Mouse (Mus musculus): ENCODE measurements at regions not wholly inside any gene's neighbourhood (a gene's known extent, or its start where the extent isn't known, plus 50 kb on each side); places are given as distances from the start of the nearest gene placed in this dataset.
"Not testable (repeated sequence)": the region's sequence is repeated elsewhere in the genome, so short reads cannot be mapped to it uniquely, and the experiment has no call there.

GRCm38 (mm10) chr3:22007736-22008135, 68.7 kb upstream of the Tbl1xr1 start:
- Histone ChIP-seq H3K9ac (ENCODE audit: low read depth, low read length) (no peak overlapping the region), H3K9me3 (replicated peaks; ENCODE audit: control insufficient read depth, low read length) (no peaks in the 10 kb centered on the region), H3K4me2 (ENCODE audit: low read depth, low read length) (no peak overlapping the region), H3K4me3 (ENCODE audit: low read depth, low read length) (no peak overlapping the region), H3K36me3 (ENCODE audit: control insufficient read depth, insufficient read depth) (no peaks in the 10 kb centered on the region), H3K27ac (ENCODE audit: low read length) (no peak overlapping the region), H3K4me1 (ENCODE audit: control insufficient read depth, low read depth, low read length) (no peaks in the 10 kb centered on the region; the same call in 1 of the 2 replicates), H3K27me3 (ENCODE audit: control insufficient read depth, insufficient read depth, low read depth, low read length) (no peaks in the 10 kb centered on the region)
- 68% methylated on average over 5 of the region's 5 CpGs for WGBS (ENCODE audit: insufficient replicate concordance)
- no peak for ATAC-seq (ENCODE audit: low read depth)

DNA sequence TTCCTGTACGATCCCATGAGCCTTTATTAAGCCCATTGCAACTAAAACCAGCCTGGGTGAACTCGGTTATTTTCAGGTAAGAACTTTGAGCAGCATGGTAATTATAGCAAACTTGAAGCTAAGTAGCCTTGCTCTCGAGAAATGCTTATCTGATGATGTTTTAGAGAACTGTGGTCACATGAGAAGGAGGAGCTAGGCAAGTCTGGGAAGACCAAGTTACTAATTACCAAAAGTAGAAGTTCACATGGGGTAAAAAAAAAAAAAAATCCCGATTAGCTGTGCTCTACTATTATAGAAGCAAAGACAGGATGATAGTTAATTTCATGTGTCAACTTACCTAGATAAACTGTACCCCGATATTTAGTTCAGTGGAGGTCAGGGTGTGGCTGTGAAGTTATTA, 68.0 kb upstream of the Tbl1xr1 start:
- Histone ChIP-seq H3K9ac (ENCODE audit: low read depth, low read length) (no peak overlapping the region), H3K27me3 (ENCODE audit: control insufficient read depth, insufficient read depth, low read depth, low read length) (no peaks in the 10 kb centered on the region), H3K4me2 (ENCODE audit: low read depth, low read length) (no peak overlapping the region), H3K9me3 (replicated peaks; ENCODE audit: control insufficient read depth, low read length) (no peaks in the 10 kb centered on the region), H3K4me3 (ENCODE audit: low read depth, low read length) (no peak overlapping the region), H3K36me3 (ENCODE audit: control insufficient read depth, insufficient read depth) (no peaks in the 10 kb centered on the region), H3K27ac (ENCODE audit: low read length) (no peak overlapping the region), H3K4me1 (ENCODE audit: control insufficient read depth, low read depth, low read length) (no peaks in the 10 kb centered on the region; the same call in 1 of the 2 replicates)
- no peak for ATAC-seq (ENCODE audit: low read depth)
- WGBS (ENCODE audit: insufficient replicate concordance), result 48% methylated on average over 5 of the region's 5 CpGs

DNA sequence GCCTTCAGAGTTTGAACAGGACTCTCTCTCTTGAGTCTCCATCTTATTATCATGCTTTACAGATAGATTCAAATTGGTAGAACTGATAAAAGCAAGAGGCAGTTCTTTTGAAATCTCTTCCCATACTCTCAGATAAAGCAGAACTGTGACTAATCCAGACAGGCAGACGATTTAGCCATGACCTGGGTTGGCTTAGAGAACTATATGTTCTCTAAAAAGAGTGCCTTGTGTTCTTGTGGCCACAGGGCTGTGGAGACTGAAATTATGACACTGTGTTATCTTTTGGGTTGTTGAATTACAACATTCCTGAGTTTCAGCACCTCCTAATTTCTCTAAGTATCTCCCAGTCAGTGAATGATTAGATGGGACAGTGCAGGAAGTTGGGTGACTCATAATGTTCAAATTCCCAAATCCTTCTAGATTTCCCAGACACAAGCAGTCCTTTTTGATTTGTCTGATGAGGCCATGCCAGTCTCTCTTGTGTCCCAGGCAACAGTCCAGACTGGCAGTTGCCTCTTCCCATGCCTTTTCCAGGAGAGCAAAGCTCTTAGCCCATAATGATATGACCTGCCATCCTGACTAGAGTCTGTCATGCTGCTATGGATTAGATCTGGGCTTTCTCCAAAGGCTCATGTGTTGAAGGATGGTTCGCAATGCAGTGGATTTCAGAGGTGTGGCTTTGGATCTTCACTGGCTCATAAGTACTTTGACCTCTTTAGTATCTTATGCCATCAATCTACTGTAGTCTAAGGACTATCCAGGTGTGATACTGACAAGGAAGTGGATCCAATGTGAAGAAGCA, 66.4 kb upstream of the Tbl1xr1 start:
- no peak overlapping the region for H3K4me2 ChIP-seq (ENCODE audit: low read depth, low read length)
- no peak overlapping the region for H3K9ac ChIP-seq (ENCODE audit: low read depth, low read length)
- H3K9me3 ChIP-seq (replicated peaks; ENCODE audit: control insufficient read depth, low read length), result no peaks in the 10 kb centered on the region
- no peaks in the 10 kb centered on the region; the same call in 1 of the 2 replicates for H3K4me1 ChIP-seq (ENCODE audit: control insufficient read depth, low read depth, low read length)
- ATAC-seq (ENCODE audit: low read depth), result no peak
- no peaks in the 10 kb centered on the region for H3K36me3 ChIP-seq (ENCODE audit: control insufficient read depth, insufficient read depth)
- H3K27ac ChIP-seq (ENCODE audit: low read length), result no peak overlapping the region
- no peaks in the 10 kb centered on the region for H3K27me3 ChIP-seq (ENCODE audit: control insufficient read depth, insufficient read depth, low read depth, low read length)
- 40% methylated on average over 2 of the region's 2 CpGs for WGBS (ENCODE audit: insufficient replicate concordance)
- no peak overlapping the region for H3K4me3 ChIP-seq (ENCODE audit: low read depth, low read length)

- not testable (repeated sequence) for H3K36me3 ChIP-seq (ENCODE audit: control insufficient read depth, insufficient read depth); H3K4me1 ChIP-seq (ENCODE audit: control insufficient read depth, low read depth, low read length); H3K27ac ChIP-seq (ENCODE audit: low read length); ATAC-seq (ENCODE audit: low read depth); H3K9me3 ChIP-seq (replicated peaks; ENCODE audit: control insufficient read depth, low read length); H3K4me2 ChIP-seq (ENCODE audit: low read depth, low read length); H3K4me3 ChIP-seq (ENCODE audit: low read depth, low read length); H3K27me3 ChIP-seq (ENCODE audit: control insufficient read depth, insufficient read depth, low read depth, low read length); H3K9ac ChIP-seq (ENCODE audit: low read depth, low read length)
Measured at GRCm38 (mm10) chr3:22010700-22010991, 65.8 kb upstream of the Tbl1xr1 start.

GRCm38 (mm10) chr3:22021360-22021935, 55.0 kb upstream of the Tbl1xr1 start:
- no peak overlapping the region for H3K27ac ChIP-seq (ENCODE audit: low read length)
- H3K4me3 ChIP-seq (ENCODE audit: low read depth, low read length), result no peak overlapping the region
- H3K4me1 ChIP-seq (ENCODE audit: control insufficient read depth, low read depth, low read length), result no peaks in the 10 kb centered on the region
- no peaks in the 10 kb centered on the region for H3K36me3 ChIP-seq (ENCODE audit: control insufficient read depth, insufficient read depth)
- no peaks in the 10 kb centered on the region for H3K27me3 ChIP-seq (ENCODE audit: control insufficient read depth, insufficient read depth, low read depth, low read length)
- WGBS (ENCODE audit: insufficient replicate concordance), result 42% methylated on average over 3 of the region's 3 CpGs
- H3K4me2 ChIP-seq (ENCODE audit: low read depth, low read length), result no peak overlapping the region
- no peaks in the 10 kb centered on the region for H3K9me3 ChIP-seq (replicated peaks; ENCODE audit: control insufficient read depth, low read length)
- ATAC-seq (ENCODE audit: low read depth), result no peak
- no peak overlapping the region for H3K9ac ChIP-seq (ENCODE audit: low read depth, low read length)

- ATAC-seq (ENCODE audit: low read depth), result no peak
- 22% methylated on average over 2 of the region's 2 CpGs for WGBS (ENCODE audit: insufficient replicate concordance)
- no peak overlapping the region for H3K4me2 ChIP-seq (ENCODE audit: low read depth, low read length)
- no peak overlapping the region for H3K9ac ChIP-seq (ENCODE audit: low read depth, low read length)
- no peaks in the 10 kb centered on the region for H3K4me1 ChIP-seq (ENCODE audit: control insufficient read depth, low read depth, low read length)
- H3K27me3 ChIP-seq (ENCODE audit: control insufficient read depth, insufficient read depth, low read depth, low read length), result no peaks in the 10 kb centered on the region
- H3K9me3 ChIP-seq (replicated peaks; ENCODE audit: control insufficient read depth, low read length), result no peaks in the 10 kb centered on the region
- H3K36me3 ChIP-seq (ENCODE audit: control insufficient read depth, insufficient read depth), result no peaks in the 10 kb centered on the region
- no peak overlapping the region for H3K4me3 ChIP-seq (ENCODE audit: low read depth, low read length)
- H3K27ac ChIP-seq (ENCODE audit: low read length), result no peak overlapping the region
Measured at GRCm38 (mm10) chr3:22022418-22022817, 54.0 kb upstream of the Tbl1xr1 start.

DNA sequence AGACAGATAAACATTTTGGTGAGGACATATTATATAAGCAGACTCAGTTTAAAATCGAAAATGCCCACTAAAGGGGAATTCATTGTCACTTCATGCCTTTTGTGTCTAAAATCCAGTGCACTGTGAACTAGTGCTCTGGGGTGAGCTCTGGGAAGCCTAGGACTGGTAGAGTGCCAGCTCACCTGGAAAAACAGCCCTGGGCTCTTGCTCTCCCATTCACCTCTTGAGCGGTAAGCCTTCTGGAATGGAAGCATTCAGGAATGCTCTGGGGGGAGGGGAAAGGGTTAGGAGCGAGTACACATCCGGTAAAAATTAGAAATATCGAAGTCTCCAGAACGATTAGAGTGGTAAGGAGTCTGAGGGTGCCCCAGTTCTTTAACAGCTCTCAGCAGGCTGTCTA, 53.4 kb upstream of the Tbl1xr1 start:
- Histone ChIP-seq H3K9me3 (replicated peaks; ENCODE audit: control insufficient read depth, low read length) (no peaks in the 10 kb centered on the region), H3K4me2 (ENCODE audit: low read depth, low read length) (no peak overlapping the region), H3K9ac (ENCODE audit: low read depth, low read length) (no peak overlapping the region), H3K27ac (ENCODE audit: low read length) (no peak overlapping the region), H3K27me3 (ENCODE audit: control insufficient read depth, insufficient read depth, low read depth, low read length) (no peaks in the 10 kb centered on the region), H3K4me1 (ENCODE audit: control insufficient read depth, low read depth, low read length) (no peaks in the 10 kb centered on the region), H3K36me3 (ENCODE audit: control insufficient read depth, insufficient read depth) (no peaks in the 10 kb centered on the region), H3K4me3 (ENCODE audit: low read depth, low read length) (no peak overlapping the region)
- no peak for ATAC-seq (ENCODE audit: low read depth)
- WGBS (ENCODE audit: insufficient replicate concordance), result 66% methylated on average over 6 of the region's 6 CpGs

GRCm38 (mm10) chr3:22023551-22023950, 52.9 kb upstream of the Tbl1xr1 start:
- H3K27me3 ChIP-seq (ENCODE audit: control insufficient read depth, insufficient read depth, low read depth, low read length), result no peaks in the 10 kb centered on the region
- WGBS (ENCODE audit: insufficient replicate concordance), result 60% methylated on average over 5 of the region's 5 CpGs
- H3K27ac ChIP-seq (ENCODE audit: low read length), result no peak overlapping the region
- no peak overlapping the region for H3K4me2 ChIP-seq (ENCODE audit: low read depth, low read length)
- no peaks in the 10 kb centered on the region for H3K36me3 ChIP-seq (ENCODE audit: control insufficient read depth, insufficient read depth)
- H3K9me3 ChIP-seq (replicated peaks; ENCODE audit: control insufficient read depth, low read length), result no peaks in the 10 kb centered on the region
- H3K9ac ChIP-seq (ENCODE audit: low read depth, low read length), result no peak overlapping the region
- no peak for ATAC-seq (ENCODE audit: low read depth)
- H3K4me3 ChIP-seq (ENCODE audit: low read depth, low read length), result no peak overlapping the region
- no peaks in the 10 kb centered on the region for H3K4me1 ChIP-seq (ENCODE audit: control insufficient read depth, low read depth, low read length)

DNA sequence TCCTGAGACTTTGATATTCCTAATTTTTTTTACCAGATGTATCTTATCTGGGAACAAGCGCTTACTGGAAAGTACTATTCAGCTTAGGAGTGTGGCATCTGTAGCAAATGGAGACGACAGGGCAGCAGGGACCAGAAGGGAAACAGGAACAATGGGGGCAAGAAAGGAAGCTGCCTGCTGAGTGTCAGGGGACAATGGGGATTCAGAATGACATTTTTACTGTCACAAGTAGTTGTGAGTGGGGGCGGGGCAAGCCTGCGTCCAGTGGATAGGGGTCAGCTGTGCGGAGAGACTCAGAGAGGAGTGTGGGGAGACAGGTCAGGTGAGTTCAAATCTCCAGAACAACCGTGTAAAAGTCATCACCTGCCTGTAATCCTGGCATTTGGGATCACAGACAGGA, 52.3 kb upstream of the Tbl1xr1 start:
- Histone ChIP-seq H3K27me3 (ENCODE audit: control insufficient read depth, insufficient read depth, low read depth, low read length) (no peaks in the 10 kb centered on the region), H3K4me3 (ENCODE audit: low read depth, low read length) (no peak overlapping the region), H3K9ac (ENCODE audit: low read depth, low read length) (no peak overlapping the region), H3K36me3 (ENCODE audit: control insufficient read depth, insufficient read depth) (no peaks in the 10 kb centered on the region), H3K27ac (ENCODE audit: low read length) (no peak overlapping the region), H3K9me3 (replicated peaks; ENCODE audit: control insufficient read depth, low read length) (no peaks in the 10 kb centered on the region), H3K4me1 (ENCODE audit: control insufficient read depth, low read depth, low read length) (no peaks in the 10 kb centered on the region), H3K4me2 (ENCODE audit: low read depth, low read length) (no peak overlapping the region)
- 30% methylated on average over 6 of the region's 6 CpGs for WGBS (ENCODE audit: insufficient replicate concordance)
- ATAC-seq (ENCODE audit: low read depth), result no peak

All from liver, embryonic 16.5 days (tissue).